Mouse (Mus musculus): ENCODE measurements around the gene Scnn1a. TPM values are rescaled to one million over a fixed set of nuclear protein-coding genes. Genes with fewer than 3 reads are reported as not detected.

Gene Scnn1a
- polyA plus RNA-seq, 1 experiment from 2014 or later: 0.29 TPM

DNA sequence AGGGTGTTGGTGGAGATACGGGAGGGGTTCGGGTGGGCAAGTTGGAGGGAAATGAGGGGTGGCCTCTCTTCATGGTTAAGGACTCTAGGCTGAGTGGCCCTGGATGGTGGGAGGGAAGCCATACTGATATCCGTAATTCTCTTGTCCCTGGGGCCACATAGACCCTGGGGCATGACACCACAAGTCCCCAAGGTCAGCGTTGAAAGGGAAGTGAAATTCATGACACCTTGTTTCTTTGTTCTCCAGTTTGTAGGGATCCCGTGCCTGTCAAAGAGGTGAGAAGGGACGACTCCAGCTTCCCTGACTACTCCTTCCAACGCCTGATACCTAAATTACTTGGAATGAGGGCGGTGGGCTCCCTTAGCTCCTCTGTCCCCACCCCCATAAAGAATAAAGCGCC lies 40.4 kb downstream of the Scnn1a start:
- no peak overlapping the region; the same call in 1 of the 2 replicates for H3K4me2 ChIP-seq (ENCODE audit: low read length)
- no peak for DNase-seq (ENCODE audit: low spot score)
- 45% methylated on average over 9 of the region's 9 CpGs for WGBS
- peaks cover 5% of the 10 kb centered on the region; the same call in 1 of the 2 replicates for H3K4me1 ChIP-seq (ENCODE audit: control insufficient read depth, insufficient read depth, low read length)
- H3K9me3 ChIP-seq (replicated peaks; ENCODE audit: control insufficient read depth, low read length): no peaks in the 10 kb centered on the region
- no peak for ATAC-seq
- no peaks in the 10 kb centered on the region; the same call in 1 of the 2 replicates for H3K36me3 ChIP-seq (ENCODE audit: control insufficient read depth, insufficient read depth, low read length)
- H3K9ac ChIP-seq (ENCODE audit: low read length): no peak overlapping the region
- H3K27me3 ChIP-seq (replicated peaks; ENCODE audit: control insufficient read depth, insufficient read depth, low read length): peaks cover 20% of the 10 kb centered on the region
- H3K4me3 ChIP-seq (ENCODE audit: low read depth, low read length): no peak overlapping the region
- H3K27ac ChIP-seq (ENCODE audit: low read depth, low read length): no peak overlapping the region

GRCm38 (mm10) chr6:125361467-125362291 lies 41.2 kb downstream of the Scnn1a start:
- H3K27ac ChIP-seq (ENCODE audit: low read depth, low read length): no peak overlapping the region
- DNase-seq (ENCODE audit: low spot score): peak; percentile 65
- H3K27me3 ChIP-seq (replicated peaks; ENCODE audit: control insufficient read depth, insufficient read depth, low read length): peaks cover 20% of the 10 kb centered on the region
- peaks cover 5% of the 10 kb centered on the region; the same call in 1 of the 2 replicates for H3K4me1 ChIP-seq (ENCODE audit: control insufficient read depth, insufficient read depth, low read length)
- H3K36me3 ChIP-seq (ENCODE audit: control insufficient read depth, insufficient read depth, low read length): no peaks in the 10 kb centered on the region; the same call in 1 of the 2 replicates
- H3K9ac ChIP-seq (ENCODE audit: low read length): peak overlapping the region; percentile 26; the same call in 1 of the 2 replicates
- 7% methylated on average over 38 of the region's 38 CpGs for WGBS
- H3K9me3 ChIP-seq (replicated peaks; ENCODE audit: control insufficient read depth, low read length): no peaks in the 10 kb centered on the region
- peak overlapping the region; percentile 50 for H3K4me2 ChIP-seq (ENCODE audit: low read length)
- H3K4me3 ChIP-seq (ENCODE audit: low read depth, low read length): peak overlapping the region; percentile 7; the same call in 1 of the 2 replicates
- ATAC-seq: peak; percentile 65

DNA sequence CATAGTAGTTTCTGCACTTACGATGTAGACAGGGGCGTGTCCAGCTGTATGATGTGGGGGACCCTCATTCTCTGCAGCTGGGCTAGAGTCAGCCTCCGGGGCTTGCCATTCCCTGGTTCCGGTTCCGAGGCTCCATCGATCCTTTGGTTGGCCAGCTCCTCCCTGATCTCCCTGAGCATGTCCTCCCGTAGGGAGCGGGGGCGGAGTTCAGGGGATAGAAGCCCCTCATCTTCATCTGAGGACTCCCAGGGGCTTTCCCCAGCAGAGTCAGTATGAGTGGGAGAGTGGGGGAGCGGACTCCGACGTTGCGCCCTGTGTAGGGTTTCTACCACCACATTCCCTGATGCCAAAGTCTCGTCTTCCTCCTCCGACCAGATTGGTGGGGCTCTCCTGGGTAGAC lies 42.6 kb downstream of the Scnn1a start:
- Histone ChIP-seq H3K9ac (ENCODE audit: low read length) (no peak overlapping the region), H3K4me2 (ENCODE audit: low read length) (0 out of 2 replicates have a peak overlapping the region, but pooled peaks have one; percentile 17), H3K36me3 (ENCODE audit: control insufficient read depth, insufficient read depth, low read length) (no peaks in the 10 kb centered on the region), H3K4me1 (ENCODE audit: control insufficient read depth, insufficient read depth, low read length) (peaks cover 5% of the 10 kb centered on the region; the same call in 1 of the 2 replicates), H3K27ac (ENCODE audit: low read depth, low read length) (no peak overlapping the region), H3K4me3 (ENCODE audit: low read depth, low read length) (no peak overlapping the region), H3K27me3 (replicated peaks; ENCODE audit: control insufficient read depth, insufficient read depth, low read length) (peaks cover 20% of the 10 kb centered on the region), H3K9me3 (replicated peaks; ENCODE audit: control insufficient read depth, low read length) (no peaks in the 10 kb centered on the region)
- ATAC-seq: no peak
- WGBS: 22% methylated on average over 15 of the region's 15 CpGs
- DNase-seq (ENCODE audit: low spot score): no peak

DNA sequence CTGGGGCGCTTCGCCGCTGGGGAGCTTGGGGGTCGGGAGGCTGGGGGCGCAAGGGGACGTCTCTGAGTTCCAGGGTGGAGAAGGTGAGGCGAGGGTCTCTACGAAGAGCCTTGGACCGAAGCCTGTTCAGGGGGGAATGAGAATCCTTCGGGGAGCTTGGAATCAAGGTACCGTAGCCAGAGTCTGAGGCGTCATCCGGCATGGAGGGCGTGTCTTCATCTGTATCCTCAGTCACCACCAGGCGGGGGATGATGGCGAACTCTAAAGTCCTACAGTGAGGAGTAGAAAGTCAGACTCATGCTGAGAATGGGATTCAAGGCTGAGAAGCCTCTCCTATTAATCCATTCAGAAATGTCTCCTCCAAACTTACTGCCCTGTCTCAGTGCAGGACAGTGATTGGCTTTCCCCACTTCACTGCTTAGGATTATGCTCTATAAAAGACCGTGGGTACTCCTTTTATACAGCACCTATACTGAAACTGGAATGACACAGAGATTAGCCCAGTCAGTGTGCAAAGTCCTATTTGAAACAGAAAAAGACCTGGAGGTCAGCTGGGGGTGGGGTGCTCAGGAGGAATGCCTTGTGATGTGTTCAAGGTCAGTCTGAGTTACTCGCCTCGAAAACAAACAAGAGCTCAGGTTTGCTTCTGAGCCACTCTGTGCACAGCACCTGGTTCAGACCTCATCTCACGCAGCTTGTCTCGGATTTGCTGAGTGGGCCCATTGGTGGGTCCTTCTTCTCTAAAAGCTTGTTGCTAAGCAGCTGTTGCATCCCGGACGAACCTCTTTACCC lies 43.2 kb downstream of the Scnn1a start:
- Histone ChIP-seq H3K4me3 (ENCODE audit: low read depth, low read length) (no peak overlapping the region), H3K4me2 (ENCODE audit: low read length) (0 out of 2 replicates have a peak overlapping the region, but pooled peaks have one; percentile 17), H3K9me3 (replicated peaks; ENCODE audit: control insufficient read depth, low read length) (no peaks in the 10 kb centered on the region), H3K27me3 (replicated peaks; ENCODE audit: control insufficient read depth, insufficient read depth, low read length) (peaks cover 20% of the 10 kb centered on the region), H3K4me1 (ENCODE audit: control insufficient read depth, insufficient read depth, low read length) (peaks cover 5% of the 10 kb centered on the region; the same call in 1 of the 2 replicates), H3K9ac (ENCODE audit: low read length) (no peak overlapping the region), H3K36me3 (ENCODE audit: control insufficient read depth, insufficient read depth, low read length) (no peaks in the 10 kb centered on the region), H3K27ac (ENCODE audit: low read depth, low read length) (no peak overlapping the region)
- 5% methylated on average over 23 of the region's 23 CpGs for WGBS
- ATAC-seq (no peak), DNase-seq (ENCODE audit: low spot score) (peak; percentile 28)

DNA sequence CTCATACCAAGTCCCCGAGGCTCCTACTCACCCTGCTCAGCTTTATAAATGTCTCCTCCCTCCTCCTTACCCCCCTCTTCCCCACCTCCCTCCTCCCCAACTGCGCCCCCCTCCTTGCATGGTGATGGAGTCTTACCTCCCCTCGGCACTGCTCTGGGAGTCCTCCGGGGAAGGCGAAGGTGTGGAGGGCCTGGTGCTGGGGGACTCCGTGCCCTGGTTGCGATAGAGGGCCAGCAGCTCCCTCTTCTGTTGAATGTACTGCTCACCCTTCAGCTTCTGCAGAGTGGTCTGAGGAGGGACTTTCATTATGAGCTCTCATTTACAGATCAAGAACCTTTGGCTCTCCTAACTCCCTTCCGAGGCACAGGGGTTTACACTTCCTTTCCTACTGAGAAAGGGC lies 44.0 kb downstream of the Scnn1a start:
- WGBS: 6% methylated on average over 8 of the region's 8 CpGs
- H3K4me3 ChIP-seq (ENCODE audit: low read depth, low read length): no peak overlapping the region
- peaks cover 5% of the 10 kb centered on the region; the same call in 1 of the 2 replicates for H3K4me1 ChIP-seq (ENCODE audit: control insufficient read depth, insufficient read depth, low read length)
- no peak overlapping the region for H3K9ac ChIP-seq (ENCODE audit: low read length)
- no peak overlapping the region for H3K27ac ChIP-seq (ENCODE audit: low read depth, low read length)
- no peaks in the 10 kb centered on the region for H3K9me3 ChIP-seq (replicated peaks; ENCODE audit: control insufficient read depth, low read length)
- H3K27me3 ChIP-seq (replicated peaks; ENCODE audit: control insufficient read depth, insufficient read depth, low read length): peaks cover 20% of the 10 kb centered on the region
- no peaks in the 10 kb centered on the region for H3K36me3 ChIP-seq (ENCODE audit: control insufficient read depth, insufficient read depth, low read length)
- no peak overlapping the region for H3K4me2 ChIP-seq (ENCODE audit: low read length)
- ATAC-seq (no peak), DNase-seq (ENCODE audit: low spot score) (no peak)

DNA sequence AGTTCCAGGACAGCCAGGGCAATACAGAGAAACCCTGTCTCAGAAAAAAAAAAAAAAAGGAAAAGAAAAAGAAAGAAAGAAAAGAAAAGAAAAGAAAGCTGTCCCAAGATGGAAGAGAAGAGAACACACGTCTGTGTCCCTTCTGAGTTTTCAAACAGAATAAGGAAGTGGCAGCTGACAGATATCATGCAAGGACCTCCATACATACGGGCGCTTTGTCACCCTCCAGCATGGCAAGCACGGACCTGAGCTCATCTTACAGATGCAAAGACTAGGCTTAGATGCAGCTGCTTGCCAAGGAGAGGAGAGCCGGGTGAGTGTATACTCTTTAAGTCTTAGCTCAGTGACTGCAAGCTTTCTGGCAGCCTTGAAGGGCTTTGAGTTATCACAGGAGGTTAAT lies 45.1 kb downstream of the Scnn1a start:
- DNase-seq (ENCODE audit: low spot score): no peak
- Histone ChIP-seq H3K27me3 (replicated peaks; ENCODE audit: control insufficient read depth, insufficient read depth, low read length) (peaks cover 20% of the 10 kb centered on the region), H3K36me3 (ENCODE audit: control insufficient read depth, insufficient read depth, low read length) (no peaks in the 10 kb centered on the region), H3K4me2 (ENCODE audit: low read length) (no peak overlapping the region), H3K9ac (ENCODE audit: low read length) (no peak overlapping the region), H3K4me1 (ENCODE audit: control insufficient read depth, insufficient read depth, low read length) (peaks cover 5% of the 10 kb centered on the region; the same call in 1 of the 2 replicates), H3K27ac (ENCODE audit: low read depth, low read length) (no peak overlapping the region), H3K4me3 (ENCODE audit: low read depth, low read length) (no peak overlapping the region), H3K9me3 (replicated peaks; ENCODE audit: control insufficient read depth, low read length) (no peaks in the 10 kb centered on the region)
- 87% methylated on average over 5 of the region's 5 CpGs for WGBS
- no peak for ATAC-seq

GRCm38 (mm10) chr6:125366133-125366532 lies 45.7 kb downstream of the Scnn1a start:
- Histone ChIP-seq H3K4me2 (ENCODE audit: low read length) (no peak overlapping the region), H3K9ac (ENCODE audit: low read length) (no peak overlapping the region), H3K36me3 (ENCODE audit: control insufficient read depth, insufficient read depth, low read length) (no peaks in the 10 kb centered on the region), H3K27ac (ENCODE audit: low read depth, low read length) (no peak overlapping the region), H3K27me3 (replicated peaks; ENCODE audit: control insufficient read depth, insufficient read depth, low read length) (peaks cover 17% of the 10 kb centered on the region), H3K9me3 (replicated peaks; ENCODE audit: control insufficient read depth, low read length) (no peaks in the 10 kb centered on the region), H3K4me1 (ENCODE audit: control insufficient read depth, insufficient read depth, low read length) (peaks cover 5% of the 10 kb centered on the region; the same call in 1 of the 2 replicates), H3K4me3 (ENCODE audit: low read depth, low read length) (no peak overlapping the region)
- 71% methylated on average over 1 of the region's 1 CpGs for WGBS
- no peak for ATAC-seq
- no peak for DNase-seq (ENCODE audit: low spot score)

DNA sequence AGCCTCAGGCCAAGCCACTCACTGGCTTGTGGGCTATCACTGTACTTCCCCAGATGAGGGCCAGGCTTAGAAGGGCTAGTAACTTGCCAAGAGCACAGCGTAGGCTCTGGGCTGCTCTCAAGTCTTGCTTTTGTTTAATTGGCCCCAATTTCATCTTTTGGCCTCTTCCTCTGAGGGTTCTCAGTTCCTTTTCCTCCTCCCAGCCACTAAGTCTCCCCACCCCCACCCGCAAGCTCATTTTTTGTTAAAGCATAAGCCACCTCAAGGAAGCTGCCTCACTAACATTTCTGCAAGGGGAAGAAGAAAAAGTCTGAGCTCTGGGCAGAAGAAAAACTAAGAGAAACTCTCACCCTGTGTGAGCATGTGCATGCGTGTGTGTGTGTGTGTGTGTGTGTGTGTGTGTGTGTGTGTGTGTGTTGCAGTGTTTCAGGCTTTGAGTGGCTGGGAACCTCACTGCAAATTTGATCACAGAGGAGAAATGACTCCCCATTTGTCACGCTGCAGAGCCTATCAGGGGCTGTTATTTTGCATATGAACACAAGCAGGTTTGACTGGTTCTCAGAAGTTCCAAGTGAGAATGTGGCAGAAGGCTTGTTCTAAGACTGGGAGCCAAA lies 47.4 kb downstream of the Scnn1a start:
- H3K36me3 ChIP-seq (ENCODE audit: control insufficient read depth, insufficient read depth, low read length): no peaks in the 10 kb centered on the region
- H3K27me3 ChIP-seq (replicated peaks; ENCODE audit: control insufficient read depth, insufficient read depth, low read length): peaks cover 8% of the 10 kb centered on the region
- 0 out of 2 replicates have a peak, but pooled peaks cover 2% of the 10 kb centered on the region for H3K4me1 ChIP-seq (ENCODE audit: control insufficient read depth, insufficient read depth, low read length)
- H3K4me2 ChIP-seq (ENCODE audit: low read length): no peak overlapping the region
- no peak overlapping the region for H3K9ac ChIP-seq (ENCODE audit: low read length)
- H3K4me3 ChIP-seq (ENCODE audit: low read depth, low read length): no peak overlapping the region
- no peak for ATAC-seq
- H3K9me3 ChIP-seq (replicated peaks; ENCODE audit: control insufficient read depth, low read length): no peaks in the 10 kb centered on the region
- WGBS: 49% methylated on average over 4 of the region's 4 CpGs
- H3K27ac ChIP-seq (ENCODE audit: low read depth, low read length): no peak overlapping the region
- DNase-seq (ENCODE audit: low spot score): no peak

All from forebrain, embryonic 14.5 days (tissue).